Mouse (Mus musculus) C2C12 (cell line): ENCODE data around the gene Limch1.

Experiments used
- CTCF ChIP-seq: IDR thresholded peaks from one replicate; pipeline ENCODE4 v1.5.1; 2011; ENCODE audit not compliant: control insufficient read depth, insufficient read depth, insufficient read length
- FOSL1 ChIP-seq: IDR thresholded peaks from one replicate; pipeline ENCODE4 v1.8.0; 2011; ENCODE audit warnings: mild to moderate bottlenecking, low read length; ENCODE audit not compliant: poor library complexity, insufficient read depth, severe bottlenecking

- no peak for TF ChIP-seq CTCF
- no peak for TF ChIP-seq FOSL1
Observed at GRCm38 (mm10) chr5:66793251-66793650, 47.6 kb downstream of the Limch1 start.
